ENCODE assay signal across 8 mouse cellular contexts in the genomic region with DNA sequence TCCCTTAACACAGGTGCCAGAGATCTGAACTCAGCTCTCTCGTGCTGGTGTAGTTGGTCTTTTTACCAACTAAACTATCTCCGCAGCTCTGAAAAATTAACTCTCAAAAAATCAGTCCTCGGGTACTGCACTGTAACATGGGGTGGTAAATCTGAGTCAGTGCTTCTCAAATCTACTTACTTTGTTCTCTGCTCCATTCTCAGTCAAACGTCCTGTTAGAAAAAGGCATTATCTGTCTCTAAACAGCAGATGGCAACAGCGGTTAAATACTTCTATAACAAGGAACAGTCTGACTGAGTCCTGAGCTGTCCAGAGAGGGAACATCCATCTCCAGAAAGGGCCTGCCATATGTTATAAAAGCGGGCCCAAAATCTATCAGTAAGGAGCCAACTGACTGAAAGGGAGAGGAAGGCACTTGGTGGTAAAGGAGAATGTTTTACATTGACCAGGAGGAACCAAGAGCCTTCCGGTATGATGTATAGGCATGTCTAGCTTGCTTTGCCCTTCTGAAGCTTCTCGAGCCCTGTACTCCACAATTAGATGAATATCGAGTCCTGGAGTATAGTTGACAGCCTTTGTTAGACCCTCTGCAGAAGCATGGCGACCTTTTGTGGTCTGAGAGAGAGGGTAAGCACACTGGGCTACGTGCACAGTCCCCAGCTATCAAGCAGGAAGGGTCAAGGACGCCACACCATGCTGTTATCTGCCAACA. TPM values are rescaled to one million over a fixed set of nuclear protein-coding genes. Genes with fewer than 3 reads are reported as not detected.
DNase-seq lines count a peak whose midpoint lies in the region; ATAC-seq and TF ChIP-seq lines count a peak whose summit lies in the region.
"Not testable (repeated sequence)": the region's sequence is repeated elsewhere in the genome, so short reads cannot be mapped to it uniquely, and the experiment has no call there.

TSS of gene Mthfs (plus strand) at position 324 of the 712 bp plus-strand sequence.

- TF ChIP-seq POLR2A in embryonic fibroblast, embryonic 13.5 days (IDR thresholded peaks at IDR 0.05; ENCODE audit: low read depth, low read length) = not testable (repeated sequence)

- not testable (repeated sequence) for TF ChIP-seq CTCF in embryonic fibroblast, embryonic 13.5 days (IDR thresholded peaks at IDR 0.05; ENCODE audit: borderline replicate concordance, insufficient read depth, low read length); lung, embryonic 14.5 days (IDR thresholded peaks at IDR 0.05; ENCODE audit: low read depth)

- 20% methylated on average over 9 of the region's 12 CpGs for WGBS in lung, embryonic 14.5 days
- 28% methylated on average over 9 of the region's 12 CpGs for WGBS in neural tube, embryonic 11.5 days

- H3K4me3 ChIP-seq in embryonic fibroblast, embryonic 13.5 days (ENCODE audit: insufficient read depth, low read length) = peak within 1 kb of the TSS; percentile 36
- peak within 1 kb of the TSS; percentile 29 for H3K4me3 ChIP-seq in lung, embryonic 14.5 days (ENCODE audit: low read depth, low read length)
- H3K4me3 ChIP-seq in neural tube, embryonic 11.5 days (ENCODE audit: low read depth, low read length) = peak within 1 kb of the TSS; percentile 16; the same call in 1 of the 2 replicates

- H3K4me2 ChIP-seq in lung, embryonic 14.5 days = peak within 1 kb of the TSS; percentile 49
- H3K4me2 ChIP-seq in neural tube, embryonic 11.5 days (ENCODE audit: low read depth) = peak within 1 kb of the TSS; percentile 33

- H3K9me3 ChIP-seq in lung, embryonic 14.5 days (ENCODE audit: low read depth, low read length); neural tube, embryonic 11.5 days (ENCODE audit: control insufficient read depth, low read length): not testable (repeated sequence)

- not testable (repeated sequence) for H3K36me3 ChIP-seq in lung, embryonic 14.5 days (ENCODE audit: insufficient read depth); neural tube, embryonic 11.5 days (ENCODE audit: control insufficient read depth, insufficient read depth, low read length)

- H3K27ac ChIP-seq in embryonic fibroblast, embryonic 13.5 days (ENCODE audit: insufficient read depth, low read length) = peak within 1 kb of the TSS; percentile 83
- peak within 1 kb of the TSS; percentile 63; the same call in 1 of the 2 replicates for H3K27ac ChIP-seq in lung, embryonic 14.5 days (ENCODE audit: low read depth)
- H3K27ac ChIP-seq in neural tube, embryonic 11.5 days (ENCODE audit: low read depth, low read length) = not testable (repeated sequence)

- H3K4me1 ChIP-seq in embryonic fibroblast, embryonic 13.5 days (ENCODE audit: control insufficient read depth, insufficient read depth, low read length); lung, embryonic 14.5 days (ENCODE audit: insufficient read depth); neural tube, embryonic 11.5 days (ENCODE audit: control insufficient read depth, insufficient read depth, low read length): not testable (repeated sequence)

- not testable (repeated sequence) for H3K9ac ChIP-seq in lung, embryonic 14.5 days; neural tube, embryonic 11.5 days (ENCODE audit: low read length)

- not testable (repeated sequence) for H3K27me3 ChIP-seq in lung, embryonic 14.5 days (ENCODE audit: insufficient read depth, low read length); neural tube, embryonic 11.5 days (ENCODE audit: control insufficient read depth, insufficient read depth, low read length)

- peak; percentile 35 for DNase-seq in CD4-positive helper T cell, adult 2 months (ENCODE audit: low read depth, low spot score)
- peak; percentile 22 for DNase-seq in brain, adult 2 months (ENCODE audit: low read depth, low spot score)
- DNase-seq in heart, adult 8-10 months (ENCODE audit: low spot score) = peak; percentile 32
- peak; percentile 56 for DNase-seq in induced T-regulatory cell, adult 2 months (ENCODE audit: low read depth)
- DNase-seq in left cerebral cortex, adult 18-20 months (ENCODE audit: low spot score in 2 of 2) = peak in 1 of 2 experiments; percentile 13
- peak; percentile 26 for DNase-seq in lung, embryonic 14.5 days
- peak; percentile 12 for DNase-seq in neural tube, embryonic 11.5 days (ENCODE audit: low spot score)

- peak; percentile 79 for ATAC-seq in lung, embryonic 14.5 days (ENCODE audit: insufficient read depth)
- peak; percentile 54 for ATAC-seq in neural tube, embryonic 11.5 days (ENCODE audit: insufficient read depth, low FRiP score, low TSS enrichment)

RNA-seq across cellular contexts. Expression of gene Mthfs, which starts in this region (rescaled TPM):
- 10.4 and 13.2 TPM in 2 replicates for polyA plus RNA-seq in embryonic fibroblast, embryonic 13.5 days (2011; ENCODE audit: insufficient read length, low read depth, missing spikeins)
- total RNA-seq in heart, adult 8-10 months (2022) = 10 to 100 TPM; 14.6 to 25.6 (median 19.5) TPM
- total RNA-seq in left cerebral cortex, adult 18-20 months (2021) = 10 to 100 TPM; 26.5 to 36.3 TPM
- 22.4 and 23.4 TPM in 2 replicates for polyA plus RNA-seq in lung, embryonic 14.5 days (2014; fragmentation: Nextera tagmentation; extraction: Ambion mirVana)
- 13.1 and 15.2 TPM in 2 replicates for polyA plus RNA-seq in neural tube, embryonic 11.5 days (2014; fragmentation: Nextera tagmentation; extraction: Ambion mirVana)
